Mouse (Mus musculus) limb, embryonic 10.5 days (tissue): ENCODE data around the gene Aggf1. TPM values are rescaled to one million over a fixed set of nuclear protein-coding genes. Genes with fewer than 3 reads are reported as not detected.

Source experiments
- DNase-seq: peaks from one replicate; pipeline ENCODE4 v3.0.0-alpha.2; 2017; ENCODE audit warnings: low spot score
- H3K27ac ChIP-seq: fragments of 300-500 bp; sonication (generic); 2 replicates; pipeline ENCODE4 v1.5.1; 2016; ENCODE audit warnings: mild to moderate bottlenecking
- H3K27me3 ChIP-seq: fragments of 300-500 bp; sonication (generic); 2 replicates; pipeline ENCODE4 v1.6.1; 2016; ENCODE audit warnings: low read depth, mild to moderate bottlenecking; ENCODE audit not compliant: poor library complexity, severe bottlenecking
- H3K36me3 ChIP-seq: fragments of 300-500 bp; sonication (generic); 2 replicates; pipeline ENCODE4 v1.6.1; 2016; ENCODE audit warnings: mild to moderate bottlenecking, moderate library complexity
- H3K4me1 ChIP-seq: fragments of 300-500 bp; sonication (generic); 2 replicates; pipeline ENCODE4 v1.6.1; 2016
- H3K4me3 ChIP-seq: fragments of 300-500 bp; sonication (generic); 2 replicates; pipeline ENCODE4 v1.5.1; 2016; ENCODE audit warnings: mild to moderate bottlenecking, moderate library complexity
- H3K9me3 ChIP-seq: fragments of 300-500 bp; sonication (generic); replicated peaks from 2 replicates; pipeline ENCODE4 v1.6.1; 2016; ENCODE audit warnings: mild to moderate bottlenecking
- WGBS: fragments of 180-500 bp; shearing (Covaris S2); methylation state at CpG from one replicate; pipeline ENCODE4 v1.1.7; 2016; 5-methylcytosine and 5-hydroxymethylcytosine counted together
- polyA plus RNA-seq: library from polyadenylated mRNA; unstranded; fragments of >200 nt; fragmentation: Nextera tagmentation; extraction: Ambion mirVana; gene quantifications from 2 replicates; pipeline ENCODE4 v1.2.1, GENCODE M21; 2016

Aggf1 gene
- polyA plus RNA-seq, 1 experiment from 2014 or later, result 44.6 TPM

DNA sequence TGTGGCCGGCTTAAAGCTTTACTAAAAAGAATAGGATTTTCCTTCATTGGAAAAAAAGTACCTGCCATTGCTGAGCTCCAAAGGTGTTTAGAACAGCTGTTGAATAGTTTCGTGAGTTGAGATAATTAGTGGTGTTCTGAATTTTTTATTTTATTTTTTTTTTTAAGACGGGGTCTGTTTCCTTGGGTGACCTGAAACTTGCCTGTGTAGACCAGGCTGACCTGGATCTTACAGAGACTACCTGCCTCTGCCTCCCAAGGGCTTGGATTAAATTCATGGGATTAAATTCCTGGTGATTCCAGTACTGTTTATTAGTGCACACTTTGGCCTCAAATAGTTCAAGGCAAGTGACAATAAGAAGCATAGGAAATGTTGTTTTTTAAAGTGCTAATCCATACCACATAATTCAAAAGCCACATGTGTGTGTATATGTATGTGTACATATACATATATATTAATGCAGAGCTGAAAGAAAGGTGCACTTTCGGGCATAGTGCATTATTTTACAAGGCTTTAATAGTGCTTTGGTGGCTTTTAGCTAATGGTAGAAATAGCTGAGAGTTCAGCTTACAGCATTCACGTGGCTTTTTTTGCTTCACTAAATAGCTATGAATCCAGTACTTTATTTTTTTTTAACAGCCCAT lies 49.1 kb downstream of the Aggf1 start:
- Histone ChIP-seq H3K36me3 (peaks cover 15% of the 10 kb centered on the region), H3K27me3 (no peaks in the 10 kb centered on the region), H3K4me1 (peaks cover 27% of the 10 kb centered on the region), H3K9me3 (no peaks in the 10 kb centered on the region), H3K4me3 (peak overlapping the region; percentile 75), H3K27ac (peak overlapping the region; percentile 100)
- WGBS, result 10% methylated on average over 5 of the region's 5 CpGs
- no peak for DNase-seq

DNA sequence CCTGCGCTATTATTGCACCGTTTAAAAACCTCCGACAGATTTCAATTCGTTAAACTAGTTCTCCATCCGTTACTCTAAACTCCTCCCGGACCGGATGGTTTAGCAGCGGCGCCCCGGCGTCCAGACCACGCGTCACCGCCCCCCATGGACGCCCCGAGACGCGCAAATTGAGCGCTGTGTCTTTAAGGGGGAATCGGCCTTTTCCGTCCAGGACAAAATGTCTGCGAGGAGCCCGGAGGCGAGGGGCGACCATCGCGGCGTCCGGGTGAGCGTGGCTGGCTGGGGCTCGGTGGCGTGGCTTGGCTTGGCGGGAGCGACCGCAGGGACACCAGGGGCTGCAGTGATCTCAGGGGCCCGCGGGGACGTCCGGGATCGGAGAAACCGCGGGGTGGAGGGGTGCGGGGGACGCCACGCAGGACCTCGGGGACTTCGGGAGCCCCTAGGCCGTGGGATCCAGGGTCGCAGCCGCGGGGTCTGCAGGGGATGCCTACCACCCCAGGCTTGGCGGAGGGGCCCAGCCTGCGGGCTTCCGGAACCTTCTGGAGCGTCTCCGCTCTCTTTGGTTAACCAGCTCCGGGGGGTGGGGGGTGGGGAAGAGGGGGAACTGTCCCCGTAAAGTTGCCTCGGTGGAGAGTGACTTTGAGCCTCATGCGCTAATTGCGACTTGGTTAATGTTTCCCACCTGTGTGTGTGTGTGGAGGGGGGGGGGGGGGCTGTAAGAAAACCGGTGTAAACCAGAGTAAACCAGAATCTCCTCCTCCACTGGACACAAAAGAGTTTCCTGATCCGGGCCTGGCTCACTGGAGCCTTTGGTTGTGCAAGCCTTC lies 49.9 kb downstream of the Aggf1 start:
- H3K4me1 ChIP-seq, result peaks cover 28% of the 10 kb centered on the region
- DNase-seq, result peak; percentile 88
- no peaks in the 10 kb centered on the region for H3K27me3 ChIP-seq
- peaks cover 11% of the 10 kb centered on the region for H3K36me3 ChIP-seq
- under 1% methylated on average over 63 of the region's 63 CpGs for WGBS
- H3K9me3 ChIP-seq, result no peaks in the 10 kb centered on the region
- H3K4me3 ChIP-seq, result peak overlapping the region; percentile 75
- H3K27ac ChIP-seq, result peak overlapping the region; percentile 100

DNA sequence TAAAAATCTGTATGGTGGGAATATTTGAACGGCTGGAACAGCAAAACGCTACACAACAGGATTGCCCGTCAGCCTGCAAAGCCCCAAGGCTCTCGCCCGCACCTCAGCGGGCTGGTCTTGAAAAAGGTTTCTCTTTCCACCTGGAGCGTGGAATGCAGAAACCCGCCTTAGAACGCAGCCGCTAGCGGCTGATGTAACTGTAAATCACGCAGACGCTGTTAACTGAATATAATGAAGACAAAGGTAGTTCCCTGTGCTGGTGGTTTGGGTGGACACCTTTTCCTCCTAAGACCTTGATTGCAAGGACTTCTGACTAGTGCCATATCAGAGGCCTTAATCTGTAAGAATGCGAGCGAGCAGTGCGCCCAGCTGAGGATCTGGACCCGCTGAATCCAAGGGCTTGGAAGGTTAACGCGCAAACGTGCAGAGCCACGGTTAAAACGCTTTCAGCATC lies 50.5 kb downstream of the Aggf1 start:
- peak overlapping the region; percentile 75 for H3K4me3 ChIP-seq
- peak overlapping the region; percentile 100 for H3K27ac ChIP-seq
- H3K4me1 ChIP-seq, result peaks cover 30% of the 10 kb centered on the region
- H3K9me3 ChIP-seq, result no peaks in the 10 kb centered on the region
- peak; percentile 67 for DNase-seq
- peaks cover 9% of the 10 kb centered on the region for H3K36me3 ChIP-seq
- no peaks in the 10 kb centered on the region for H3K27me3 ChIP-seq
- WGBS, result under 1% methylated on average over 22 of the region's 22 CpGs

DNA sequence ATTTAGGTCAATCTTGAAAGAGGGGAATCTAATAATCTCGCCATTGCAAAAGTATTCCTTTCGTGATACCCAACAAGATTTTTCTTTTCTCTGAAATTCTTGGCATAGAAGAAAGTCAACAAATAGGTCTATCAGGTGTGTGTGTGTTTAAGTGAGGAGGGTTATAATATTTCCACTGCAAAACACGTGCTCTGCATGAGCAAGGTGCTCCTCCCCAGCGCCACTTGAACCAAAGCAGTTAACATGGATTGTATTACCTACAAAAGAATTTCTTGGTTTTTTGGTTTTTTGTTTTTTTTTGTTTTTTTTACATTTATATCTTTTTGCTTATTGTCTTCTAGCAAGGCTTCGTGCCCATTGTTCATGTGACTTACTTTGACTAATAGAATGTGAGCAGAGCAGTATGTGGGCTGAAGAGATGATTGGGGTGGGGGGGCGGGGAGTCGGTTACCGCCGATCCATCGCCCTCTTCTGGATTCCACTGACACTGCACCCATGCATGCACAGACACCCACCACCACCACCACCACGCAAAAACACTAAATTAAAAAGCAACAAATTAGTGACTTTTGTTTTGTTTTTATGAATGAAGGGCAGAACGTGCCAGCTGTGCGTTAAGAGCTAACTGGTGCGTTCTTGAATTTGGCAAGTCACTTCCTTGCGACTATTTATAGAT lies 51.1 kb downstream of the Aggf1 start:
- Histone ChIP-seq H3K27ac (peak overlapping the region; percentile 100), H3K27me3 (no peaks in the 10 kb centered on the region), H3K9me3 (no peaks in the 10 kb centered on the region), H3K36me3 (peaks cover 8% of the 10 kb centered on the region), H3K4me3 (peak overlapping the region; percentile 75), H3K4me1 (peaks cover 32% of the 10 kb centered on the region)
- peak; percentile 80 for DNase-seq
- WGBS, result 27% methylated on average over 15 of the region's 15 CpGs

DNA sequence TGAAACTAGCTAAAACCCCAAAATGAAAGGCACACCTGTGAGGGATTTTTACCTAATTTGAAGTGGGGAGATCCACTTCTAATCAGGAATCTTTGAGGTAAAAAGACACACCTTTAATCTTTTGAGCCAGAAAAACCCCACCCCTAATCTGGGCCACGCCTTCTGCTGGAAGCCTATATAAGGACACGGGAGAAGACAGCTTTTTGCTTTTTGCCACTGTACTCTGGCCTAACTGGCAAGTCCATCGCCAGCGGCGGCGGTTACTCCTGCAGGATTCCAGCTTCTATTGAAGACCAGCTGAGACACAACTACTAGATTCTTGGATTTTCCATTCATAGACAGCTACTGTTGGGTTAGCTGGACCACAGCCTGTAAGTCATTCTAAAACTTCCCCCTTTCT lies 51.8 kb downstream of the Aggf1 start, which contains the start of gene Zbed3:
Gene Zbed3 (plus strand): TSS at position 213 of the 400 bp plus-strand sequence.
- H3K9me3 ChIP-seq, result no peaks in the 10 kb centered on the region

DNA sequence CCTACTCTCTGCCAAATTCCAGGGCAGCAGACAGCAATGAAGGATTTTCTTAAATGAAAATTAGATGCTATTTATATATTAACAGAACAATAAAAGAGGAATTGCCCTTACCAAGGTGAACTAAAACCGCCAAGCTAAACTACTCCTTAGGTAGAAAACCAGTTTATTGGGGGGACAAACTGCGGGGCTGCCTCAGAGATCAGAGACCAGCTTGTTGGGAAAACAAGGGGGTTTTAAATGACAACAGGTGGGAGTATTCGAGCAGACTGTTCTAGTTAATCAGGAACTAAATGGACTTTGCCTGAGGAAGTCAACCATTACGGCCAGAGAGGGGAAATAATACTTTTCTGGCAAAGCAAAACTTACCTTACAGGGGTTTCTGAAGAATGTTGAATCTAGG lies 54.7 kb downstream of the Aggf1 start:
- peaks cover 12% of the 10 kb centered on the region for H3K4me1 ChIP-seq
- no peaks in the 10 kb centered on the region for H3K9me3 ChIP-seq
- no peak for DNase-seq
- H3K27me3 ChIP-seq, result no peaks in the 10 kb centered on the region
- no peak overlapping the region for H3K4me3 ChIP-seq
- no peaks in the 10 kb centered on the region for H3K36me3 ChIP-seq
- 0 out of 2 replicates have a peak overlapping the region, but pooled peaks have one; percentile 12 for H3K27ac ChIP-seq
- WGBS, result 28% methylated on average over 4 of the region's 4 CpGs

More for the DNA sequence above, 51.8 kb downstream of the Aggf1 start, which contains the start of gene Zbed3:
- H3K36me3 ChIP-seq, result peaks cover 1% of the 10 kb centered on the region
- WGBS, result 92% methylated on average over 6 of the region's 6 CpGs
- H3K27ac ChIP-seq, result peak within 1 kb of the TSS; percentile 100
- peak within 1 kb of the TSS; percentile 75 for H3K4me3 ChIP-seq
- H3K4me1 ChIP-seq, result peaks cover 30% of the 10 kb centered on the region
- DNase-seq, result no peak
- H3K27me3 ChIP-seq, result no peaks in the 10 kb centered on the region

DNA sequence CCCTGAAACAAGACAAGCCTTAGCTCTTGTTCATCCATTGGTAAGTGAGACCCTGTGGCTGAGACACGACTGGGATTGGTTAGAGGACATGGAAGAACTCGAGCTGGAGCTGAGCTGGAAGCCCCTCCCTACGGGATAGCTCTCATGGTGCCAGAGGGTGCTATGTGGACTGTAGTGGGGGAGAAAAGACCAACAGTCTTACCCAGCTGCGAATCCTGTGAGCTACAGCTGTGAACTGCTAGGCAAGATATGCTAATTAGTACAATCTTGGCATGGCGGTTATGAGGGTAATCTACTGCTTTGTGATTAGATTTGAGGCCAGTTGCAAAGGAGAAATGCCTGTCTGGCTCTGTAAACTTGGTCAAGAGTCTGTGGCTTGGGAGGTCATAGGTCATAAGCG lies 56.0 kb downstream of the Aggf1 start:
- Histone ChIP-seq H3K36me3 (no peaks in the 10 kb centered on the region), H3K27ac (no peak overlapping the region), H3K4me1 (peaks cover 12% of the 10 kb centered on the region), H3K9me3 (no peaks in the 10 kb centered on the region), H3K27me3 (no peaks in the 10 kb centered on the region), H3K4me3 (no peak overlapping the region)
- DNase-seq, result no peak
- WGBS, result 76% methylated on average over 6 of the region's 6 CpGs

DNA sequence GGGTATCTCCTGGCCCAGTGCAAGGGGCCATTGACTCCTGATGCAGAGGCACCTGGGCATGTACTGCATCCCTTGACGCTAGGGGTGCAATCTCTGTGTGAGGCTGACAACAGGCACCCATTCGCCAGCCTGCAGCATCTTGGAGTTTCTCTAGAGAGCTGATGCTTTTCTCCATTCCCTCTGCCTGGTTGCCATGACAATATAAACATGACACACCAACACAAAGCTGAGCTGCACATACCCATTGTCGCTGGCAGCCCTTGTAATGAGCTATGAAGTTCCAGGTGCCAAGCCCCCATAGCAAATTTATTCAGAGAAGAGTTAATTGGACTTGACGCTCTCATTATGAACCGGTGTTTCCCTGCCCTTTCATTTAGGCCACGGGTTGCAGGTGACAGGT lies 63.1 kb downstream of the Aggf1 start:
- H3K27ac ChIP-seq, result no peak overlapping the region
- WGBS, result 83% methylated on average over 6 of the region's 6 CpGs
- no peaks in the 10 kb centered on the region; the same call in 1 of the 2 replicates for H3K27me3 ChIP-seq
- DNase-seq, result no peak
- H3K4me1 ChIP-seq, result no peaks in the 10 kb centered on the region
- H3K4me3 ChIP-seq, result no peak overlapping the region
- no peaks in the 10 kb centered on the region for H3K9me3 ChIP-seq
- no peaks in the 10 kb centered on the region for H3K36me3 ChIP-seq

DNA sequence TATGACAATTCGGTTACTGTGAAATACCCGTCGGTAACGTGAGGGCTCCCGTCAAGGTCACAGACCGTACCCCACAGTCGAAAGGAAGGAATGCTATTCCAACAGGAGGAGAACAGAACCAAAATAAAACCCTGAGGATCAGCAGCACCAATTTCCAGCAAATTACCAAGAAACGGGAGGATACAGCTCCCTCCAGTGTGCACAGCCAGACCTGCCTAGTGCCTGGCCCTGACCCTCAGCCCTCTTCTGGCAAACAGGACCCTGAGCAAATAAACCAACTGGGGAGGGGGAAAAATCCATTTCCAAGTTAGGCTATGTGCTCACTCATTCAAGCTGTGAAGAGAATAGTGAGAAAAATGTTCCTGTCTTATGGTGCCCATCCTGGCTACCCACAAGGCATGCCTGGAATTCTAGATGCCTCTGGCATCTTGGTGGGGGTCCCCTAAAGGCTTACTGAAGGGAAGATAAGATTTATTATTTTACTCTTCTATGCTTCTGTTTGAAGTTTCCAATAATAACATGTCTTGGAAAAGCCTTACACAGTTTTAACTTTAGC lies 68.0 kb downstream of the Aggf1 start:
- Histone ChIP-seq H3K27ac (no peak overlapping the region), H3K27me3 (no peaks in the 10 kb centered on the region; the same call in 1 of the 2 replicates), H3K36me3 (no peaks in the 10 kb centered on the region), H3K9me3 (no peaks in the 10 kb centered on the region), H3K4me3 (no peak overlapping the region), H3K4me1 (no peaks in the 10 kb centered on the region)
- 86% methylated on average over 8 of the region's 8 CpGs for WGBS
- DNase-seq, result no peak

DNA sequence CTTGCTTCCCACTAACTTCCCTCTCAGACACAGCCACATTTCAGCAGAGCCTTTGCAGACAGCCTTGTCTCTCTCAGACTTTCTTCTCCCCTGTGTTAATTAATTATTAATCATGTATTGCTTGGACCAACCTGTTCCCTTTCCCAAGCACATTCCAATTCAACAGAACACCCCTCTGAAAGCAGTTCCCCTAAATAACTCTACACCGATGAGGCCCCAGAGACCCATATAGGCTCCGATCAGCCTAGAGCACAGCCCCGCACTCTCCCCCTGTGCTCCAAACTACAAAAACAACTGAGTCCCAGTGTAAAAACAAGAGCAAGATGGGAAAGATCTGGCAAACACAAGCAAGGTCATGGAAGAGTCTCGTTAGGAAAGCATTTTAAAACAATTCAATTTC lies 68.6 kb downstream of the Aggf1 start:
- Histone ChIP-seq H3K4me1 (no peaks in the 10 kb centered on the region), H3K36me3 (no peaks in the 10 kb centered on the region), H3K9me3 (no peaks in the 10 kb centered on the region), H3K27ac (no peak overlapping the region), H3K27me3 (no peaks in the 10 kb centered on the region; the same call in 1 of the 2 replicates), H3K4me3 (no peak overlapping the region)
- DNase-seq, result no peak
- 82% methylated on average over 4 of the region's 4 CpGs for WGBS
